Mouse (Mus musculus) hematopoietic multipotent progenitor cell, adult 10-12 weeks (in vitro differentiated cells): ENCODE results near the gene Limch1. TPM values are rescaled to one million over a fixed set of nuclear protein-coding genes. Genes with fewer than 3 reads are reported as not detected.

Source experiments
- polyA plus RNA-seq: library from polyadenylated mRNA; stranded (reverse); fragments of >175 nt; gene quantifications from 2 replicates; pipeline ENCODE4 v1.2.3, GENCODE M21; 2012; ENCODE audit warnings: low replicate concordance

The Limch1 gene
- 0.64 TPM in 1 of 2 replicates, not detected in the other for polyA plus RNA-seq

DNA sequence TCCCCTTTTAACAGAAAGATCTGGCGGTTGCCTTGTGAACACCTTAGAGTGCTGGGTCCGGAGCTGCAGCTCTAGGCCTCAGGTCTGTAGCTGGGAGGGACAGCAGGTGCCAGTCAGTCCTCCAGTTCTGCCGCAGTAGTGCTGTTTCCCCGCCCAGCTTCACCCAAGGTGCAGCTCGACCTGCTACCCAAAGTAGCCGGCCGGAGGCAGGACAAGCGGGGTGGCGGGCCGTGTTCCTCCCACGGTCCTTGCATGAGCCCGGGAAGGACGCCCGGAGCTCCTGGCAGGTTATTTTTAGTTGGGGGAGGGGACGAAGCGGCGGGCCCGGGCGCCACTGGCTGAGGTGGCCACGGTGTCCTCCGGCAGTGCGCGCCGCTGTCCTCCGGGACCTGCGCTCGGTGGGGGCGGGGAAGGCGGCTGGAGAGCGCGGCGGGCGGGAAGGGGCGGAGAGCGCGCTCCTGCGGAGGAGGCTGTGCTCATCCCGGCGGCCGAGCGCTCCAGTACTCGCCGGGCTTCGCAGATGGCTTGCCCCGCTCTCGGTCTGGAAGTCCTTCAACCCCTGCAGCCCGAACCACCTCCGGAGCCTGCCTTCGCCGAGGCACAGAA, at the start of gene Limch1:
Gene Limch1 (plus strand): TSS at position 438 of the 606 bp plus-strand sequence.

DNA sequence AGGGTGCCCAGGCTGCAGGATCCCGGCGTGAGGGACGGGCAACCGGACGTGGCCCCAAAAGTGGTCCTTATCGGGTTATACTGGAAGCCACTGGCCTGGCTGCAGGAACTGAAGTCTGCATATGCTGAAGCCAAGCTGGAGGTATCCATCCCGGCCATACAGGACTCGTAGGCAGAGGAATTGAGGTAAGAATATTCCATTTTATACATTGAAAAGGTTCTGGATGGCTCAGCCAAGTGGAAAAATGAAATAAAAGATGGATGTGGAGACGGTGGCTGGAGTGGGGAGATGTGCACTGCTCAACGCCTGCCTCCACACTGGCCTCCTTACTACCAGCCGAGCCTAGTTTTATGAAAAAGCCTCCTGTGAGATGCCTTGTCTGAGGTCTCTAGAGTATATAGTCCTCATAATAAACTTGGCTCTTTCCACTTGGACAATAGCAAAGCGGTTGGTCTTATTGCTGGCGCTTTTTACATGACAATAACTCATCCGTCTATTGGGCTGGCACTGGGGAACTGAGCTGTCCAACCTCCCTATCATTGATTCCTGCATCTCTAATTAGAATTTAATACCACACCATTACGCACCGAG, 353.2 kb downstream of the Limch1 start, which contains the start of gene Phox2b:
Gene Phox2b (minus strand): TSS at position 569 of the 591 bp plus-strand sequence.

Other genes starting within 250 kb of the Limch1 start
- gene Apbb2, start 127.0 kb upstream of the Limch1 start, polyA plus RNA-seq = 0.40 and 0.72 TPM in 2 replicates
- gene Uchl1, start 69.7 kb upstream of the Limch1 start, polyA plus RNA-seq = 0.20 and 0.49 TPM in 2 replicates